Mouse (Mus musculus) kidney, embryonic 15.5 days (tissue): Measurements from ENCODE around the gene Atg14. TPM values are rescaled to one million over a fixed set of nuclear protein-coding genes. Genes with fewer than 3 reads are reported as not detected.

ENCODE experiments used
- ATAC-seq: fragments of 200-750 bp; cut with Nextera tagmentation; replicated peaks from 2 replicates; pipeline ENCODE4 v1.8.0; 2017; ENCODE audit warnings: moderate TSS enrichment; ENCODE audit not compliant: low FRiP score
- H3K27ac ChIP-seq: fragments of 300-500 bp; sonication (generic); 2 replicates; pipeline ENCODE4 v1.5.1; 2015; ENCODE audit warnings: mild to moderate bottlenecking, inconsistent platforms
- H3K27me3 ChIP-seq: fragments of 300-500 bp; sonication (generic); 2 replicates; pipeline ENCODE4 v1.6.1; 2015; ENCODE audit warnings: inconsistent platforms
- H3K36me3 ChIP-seq: fragments of 300-500 bp; sonication (generic); 2 replicates; pipeline ENCODE4 v1.6.1; 2015; ENCODE audit warnings: inconsistent platforms
- H3K4me1 ChIP-seq: fragments of 300-500 bp; sonication (generic); 2 replicates; pipeline ENCODE4 v1.6.1; 2015; ENCODE audit warnings: inconsistent platforms
- H3K4me2 ChIP-seq: fragments of 300-500 bp; sonication (generic); 2 replicates; pipeline ENCODE4 v1.6.1; 2015; ENCODE audit warnings: moderate library complexity, mild to moderate bottlenecking, inconsistent platforms
- H3K4me3 ChIP-seq: fragments of 300-500 bp; sonication (generic); replicated peaks from 2 replicates; pipeline ENCODE4 v1.5.1; 2015; ENCODE audit warnings: mild to moderate bottlenecking, inconsistent platforms
- H3K9ac ChIP-seq: fragments of 300-500 bp; sonication (generic); 2 replicates; pipeline ENCODE4 v1.6.1; 2015; ENCODE audit warnings: mild to moderate bottlenecking, inconsistent platforms
- H3K9me3 ChIP-seq: fragments of 300-500 bp; sonication (generic); replicated peaks from 2 replicates; pipeline ENCODE4 v1.6.1; 2016; ENCODE audit warnings: inconsistent platforms
- WGBS: fragments of 180-500 bp; shearing (Covaris S2); methylation state at CpG from one replicate; pipeline ENCODE4 v1.1.7; 2015; ENCODE audit warnings: mixed read lengths; 5-methylcytosine and 5-hydroxymethylcytosine counted together
- polyA plus RNA-seq: library from polyadenylated mRNA; unstranded; fragments of >200 nt; fragmentation: Nextera tagmentation; extraction: Ambion mirVana; gene quantifications from 2 replicates; pipeline ENCODE4 v1.2.1, GENCODE M21; 2015

Atg14 gene
- polyA plus RNA-seq, 1 experiment from 2014 or later: 17.5 TPM

GRCm38 (mm10) chr14:47521609-47522008 lies 48.8 kb downstream of the Atg14 start:
- H3K4me3 ChIP-seq: no peak overlapping the region
- 97% methylated on average over 1 of the region's 1 CpGs for WGBS

GRCm38 (mm10) chr14:47520751-47521449 lies 49.5 kb downstream of the Atg14 start:
- WGBS: 84% methylated on average over 13 of the region's 13 CpGs
- no peak overlapping the region for H3K27ac ChIP-seq
- no peak for ATAC-seq

More at GRCm38 (mm10) chr14:47521609-47522008, 48.8 kb downstream of the Atg14 start:
- H3K9ac ChIP-seq: no peak overlapping the region
- no peak overlapping the region for H3K27ac ChIP-seq
- H3K36me3 ChIP-seq: peaks cover 2% of the 10 kb centered on the region; the same call in 1 of the 2 replicates
- H3K4me1 ChIP-seq: peaks cover 3% of the 10 kb centered on the region; the same call in 1 of the 2 replicates
- no peak overlapping the region for H3K4me2 ChIP-seq
- no peaks in the 10 kb centered on the region for H3K9me3 ChIP-seq
- H3K27me3 ChIP-seq: no peaks in the 10 kb centered on the region
- no peak for ATAC-seq

GRCm38 (mm10) chr14:47518619-47519018 lies 51.8 kb downstream of the Atg14 start:
- Histone ChIP-seq H3K4me2 (no peak overlapping the region), H3K27me3 (no peaks in the 10 kb centered on the region), H3K4me3 (no peak overlapping the region), H3K9me3 (no peaks in the 10 kb centered on the region), H3K27ac (no peak overlapping the region), H3K9ac (no peak overlapping the region), H3K36me3 (no peaks in the 10 kb centered on the region), H3K4me1 (peaks cover 15% of the 10 kb centered on the region)
- ATAC-seq: no peak
- WGBS: 91% methylated on average over 6 of the region's 6 CpGs

More at GRCm38 (mm10) chr14:47520751-47521449, 49.5 kb downstream of the Atg14 start:
- no peak overlapping the region for H3K4me3 ChIP-seq
- no peak overlapping the region for H3K9ac ChIP-seq
- no peak overlapping the region for H3K4me2 ChIP-seq
- no peaks in the 10 kb centered on the region for H3K27me3 ChIP-seq
- peaks cover 5% of the 10 kb centered on the region; the same call in 1 of the 2 replicates for H3K4me1 ChIP-seq
- no peaks in the 10 kb centered on the region for H3K36me3 ChIP-seq
- H3K9me3 ChIP-seq: no peaks in the 10 kb centered on the region

GRCm38 (mm10) chr14:47516755-47517154 lies 53.7 kb downstream of the Atg14 start:
- 64% methylated on average over 6 of the region's 6 CpGs for WGBS
- Histone ChIP-seq H3K9ac (no peak overlapping the region), H3K4me3 (no peak overlapping the region), H3K9me3 (no peaks in the 10 kb centered on the region), H3K36me3 (no peaks in the 10 kb centered on the region), H3K4me1 (peaks cover 18% of the 10 kb centered on the region), H3K27me3 (no peaks in the 10 kb centered on the region), H3K27ac (no peak overlapping the region), H3K4me2 (no peak overlapping the region)
- ATAC-seq: no peak

GRCm38 (mm10) chr14:47515636-47516035 lies 54.8 kb downstream of the Atg14 start:
- H3K4me3 ChIP-seq: no peak overlapping the region
- H3K27ac ChIP-seq: peak overlapping the region; percentile 82
- H3K36me3 ChIP-seq: no peaks in the 10 kb centered on the region
- ATAC-seq: no peak
- no peak overlapping the region for H3K9ac ChIP-seq
- peaks cover 19% of the 10 kb centered on the region for H3K4me1 ChIP-seq
- no peaks in the 10 kb centered on the region for H3K27me3 ChIP-seq
- H3K4me2 ChIP-seq: peak overlapping the region; percentile 34
- WGBS: 84% methylated on average over 8 of the region's 8 CpGs
- H3K9me3 ChIP-seq: no peaks in the 10 kb centered on the region

GRCm38 (mm10) chr14:47514816-47515453 lies 55.5 kb downstream of the Atg14 start:
- no peaks in the 10 kb centered on the region for H3K36me3 ChIP-seq
- peak overlapping the region; percentile 34 for H3K4me2 ChIP-seq
- no peak overlapping the region for H3K4me3 ChIP-seq
- no peak overlapping the region for H3K9ac ChIP-seq
- H3K4me1 ChIP-seq: peaks cover 19% of the 10 kb centered on the region
- peak overlapping the region; percentile 82 for H3K27ac ChIP-seq
- ATAC-seq: peak; percentile 88; the same call in 1 of the 2 replicates
- H3K27me3 ChIP-seq: no peaks in the 10 kb centered on the region
- H3K9me3 ChIP-seq: no peaks in the 10 kb centered on the region
- WGBS: 31% methylated on average over 7 of the region's 7 CpGs

- Histone ChIP-seq H3K4me1 (peaks cover 19% of the 10 kb centered on the region), H3K9ac (no peak overlapping the region), H3K27ac (no peak overlapping the region), H3K27me3 (no peaks in the 10 kb centered on the region), H3K9me3 (no peaks in the 10 kb centered on the region), H3K4me2 (no peak overlapping the region), H3K36me3 (no peaks in the 10 kb centered on the region), H3K4me3 (no peak overlapping the region)
- 92% methylated on average over 3 of the region's 3 CpGs for WGBS
- no peak for ATAC-seq
Observed at GRCm38 (mm10) chr14:47513606-47514005, 56.8 kb downstream of the Atg14 start.

- peaks cover 3% of the 10 kb centered on the region; the same call in 1 of the 2 replicates for H3K36me3 ChIP-seq
- H3K27ac ChIP-seq: no peak overlapping the region
- H3K4me2 ChIP-seq: no peak overlapping the region
- no peaks in the 10 kb centered on the region for H3K9me3 ChIP-seq
- no peak for ATAC-seq
- peaks cover 11% of the 10 kb centered on the region for H3K4me1 ChIP-seq
- H3K4me3 ChIP-seq: no peak overlapping the region
- 74% methylated on average over 4 of the region's 4 CpGs for WGBS
- H3K9ac ChIP-seq: no peak overlapping the region
- H3K27me3 ChIP-seq: no peaks in the 10 kb centered on the region
Observed at GRCm38 (mm10) chr14:47510244-47510643, 60.2 kb downstream of the Atg14 start.

- H3K4me2 ChIP-seq: no peak overlapping the region
- peaks cover 4% of the 10 kb centered on the region; the same call in 1 of the 2 replicates for H3K4me1 ChIP-seq
- no peaks in the 10 kb centered on the region for H3K9me3 ChIP-seq
- H3K9ac ChIP-seq: no peak overlapping the region
- no peak overlapping the region for H3K27ac ChIP-seq
- H3K27me3 ChIP-seq: no peaks in the 10 kb centered on the region
- H3K36me3 ChIP-seq: peaks cover 5% of the 10 kb centered on the region; the same call in 1 of the 2 replicates
- H3K4me3 ChIP-seq: no peak overlapping the region
- no peak for ATAC-seq
Observed at GRCm38 (mm10) chr14:47508035-47508434, 62.4 kb downstream of the Atg14 start.

- Histone ChIP-seq H3K9me3 (no peaks in the 10 kb centered on the region), H3K27me3 (no peaks in the 10 kb centered on the region), H3K4me3 (no peak overlapping the region), H3K4me2 (no peak overlapping the region), H3K27ac (no peak overlapping the region), H3K36me3 (peaks cover 5% of the 10 kb centered on the region; the same call in 1 of the 2 replicates), H3K9ac (no peak overlapping the region), H3K4me1 (peaks cover under 1% of the 10 kb centered on the region; the same call in 1 of the 2 replicates)
- ATAC-seq: no peak
- WGBS: 90% methylated on average over 5 of the region's 5 CpGs
Observed at GRCm38 (mm10) chr14:47506676-47507075, 63.8 kb downstream of the Atg14 start.

- no peaks in the 10 kb centered on the region for H3K27me3 ChIP-seq
- WGBS: 88% methylated on average over 3 of the region's 3 CpGs
- no peak overlapping the region for H3K27ac ChIP-seq
- no peaks in the 10 kb centered on the region for H3K9me3 ChIP-seq
- H3K4me2 ChIP-seq: no peak overlapping the region
- no peak for ATAC-seq
- H3K36me3 ChIP-seq: peaks cover 5% of the 10 kb centered on the region; the same call in 1 of the 2 replicates
- no peaks in the 10 kb centered on the region for H3K4me1 ChIP-seq
- no peak overlapping the region for H3K9ac ChIP-seq
- H3K4me3 ChIP-seq: no peak overlapping the region
Observed at GRCm38 (mm10) chr14:47504036-47504435, 66.4 kb downstream of the Atg14 start.

- no peak overlapping the region for H3K4me3 ChIP-seq
- H3K27me3 ChIP-seq: no peaks in the 10 kb centered on the region
- 74% methylated on average over 5 of the region's 5 CpGs for WGBS
- no peak overlapping the region for H3K4me2 ChIP-seq
- no peaks in the 10 kb centered on the region for H3K36me3 ChIP-seq
- no peaks in the 10 kb centered on the region for H3K4me1 ChIP-seq
- no peaks in the 10 kb centered on the region for H3K9me3 ChIP-seq
- no peak overlapping the region for H3K27ac ChIP-seq
- H3K9ac ChIP-seq: no peak overlapping the region
- no peak for ATAC-seq
Observed at GRCm38 (mm10) chr14:47498632-47499031, 71.8 kb downstream of the Atg14 start.
